Mouse (Mus musculus) urinary bladder, postnatal 10 days (tissue): ENCODE data around the gene Lum.

Experiments
- DNase-seq: peaks from one replicate; pipeline ENCODE4 v3.0.0; 2022; ENCODE audit warnings: low spot score

Gene Lum

DNA sequence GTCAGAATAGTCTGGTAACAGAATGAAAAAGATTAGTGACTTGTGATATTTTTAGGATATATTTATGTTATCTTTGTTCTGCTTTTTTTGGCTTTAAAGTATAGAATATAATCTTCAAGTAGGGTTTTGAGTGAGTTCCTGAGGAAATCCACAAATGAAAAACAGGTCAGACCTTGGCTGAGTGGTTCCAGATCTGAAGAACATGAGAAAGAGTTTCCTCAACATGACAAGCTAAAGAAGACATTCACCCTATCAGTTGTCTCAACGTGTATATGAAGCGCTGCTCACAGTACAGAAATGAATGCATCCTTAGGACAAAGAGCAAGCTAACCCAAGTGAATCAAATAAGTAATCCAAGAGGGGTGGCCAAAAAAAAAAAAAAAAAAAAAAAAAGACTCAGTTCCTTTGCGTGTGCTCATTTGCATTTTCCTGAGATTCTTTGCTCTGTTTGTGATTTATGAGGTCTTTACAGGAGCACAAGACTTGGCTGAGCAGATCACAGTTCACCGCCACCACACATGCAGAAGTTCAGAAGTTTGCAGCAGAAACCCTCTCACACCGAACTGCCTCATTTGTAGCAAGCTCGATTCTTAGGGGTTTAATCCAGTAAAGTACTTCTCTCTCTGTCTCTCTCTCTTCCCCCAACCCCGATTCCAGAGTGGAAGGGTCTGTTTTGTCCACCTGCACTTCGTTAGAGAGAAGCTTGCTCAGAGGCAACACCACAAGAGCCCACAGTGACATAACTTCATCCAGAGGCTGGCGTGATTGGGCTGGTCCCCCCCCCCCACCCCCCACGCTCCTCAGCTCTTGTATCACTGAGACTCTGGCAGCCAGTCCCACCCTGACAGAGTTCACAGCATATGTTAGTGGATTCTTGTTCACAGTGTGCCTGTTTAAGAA, at the start of gene Lum:
Gene Lum, plus strand, starts transcription at position 172 of the 900 bp plus-strand sequence.
- DNase-seq: no peak

- DNase-seq: no peak
These were observed 41.6 kb upstream of the Lum start for GRCm38 (mm10) chr10:97523366-97523765.

GRCm38 (mm10) chr10:97535697-97536096, 29.2 kb upstream of the Lum start:
- DNase-seq: no peak

DNA sequence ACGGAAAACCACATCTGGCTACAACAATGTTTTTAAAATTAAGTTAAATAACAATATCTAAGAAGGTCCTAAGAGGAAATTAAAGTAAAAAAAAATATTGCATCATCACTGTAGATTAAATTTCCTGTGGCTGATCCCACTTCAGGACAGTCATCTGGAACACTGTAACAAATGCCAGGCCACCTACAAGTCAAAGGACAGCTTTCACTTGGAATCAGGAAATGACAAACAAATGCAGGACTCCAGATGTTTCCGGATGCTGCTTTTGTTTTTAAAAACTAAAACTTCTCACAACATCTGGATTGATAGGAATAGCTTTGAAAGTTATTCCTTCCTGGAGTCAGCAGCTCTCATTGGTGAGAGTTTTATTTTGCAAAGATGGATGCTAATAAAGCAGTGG, 28.0 kb upstream of the Lum start:
- DNase-seq: no peak

GRCm38 (mm10) chr10:97538202-97538601, 26.7 kb upstream of the Lum start:
- DNase-seq: no peak

GRCm38 (mm10) chr10:97547740-97548139, 17.2 kb upstream of the Lum start:
- DNase-seq: no peak

GRCm38 (mm10) chr10:97567489-97568135, 2.7 kb downstream of the Lum start:
- no peak for DNase-seq

DNA sequence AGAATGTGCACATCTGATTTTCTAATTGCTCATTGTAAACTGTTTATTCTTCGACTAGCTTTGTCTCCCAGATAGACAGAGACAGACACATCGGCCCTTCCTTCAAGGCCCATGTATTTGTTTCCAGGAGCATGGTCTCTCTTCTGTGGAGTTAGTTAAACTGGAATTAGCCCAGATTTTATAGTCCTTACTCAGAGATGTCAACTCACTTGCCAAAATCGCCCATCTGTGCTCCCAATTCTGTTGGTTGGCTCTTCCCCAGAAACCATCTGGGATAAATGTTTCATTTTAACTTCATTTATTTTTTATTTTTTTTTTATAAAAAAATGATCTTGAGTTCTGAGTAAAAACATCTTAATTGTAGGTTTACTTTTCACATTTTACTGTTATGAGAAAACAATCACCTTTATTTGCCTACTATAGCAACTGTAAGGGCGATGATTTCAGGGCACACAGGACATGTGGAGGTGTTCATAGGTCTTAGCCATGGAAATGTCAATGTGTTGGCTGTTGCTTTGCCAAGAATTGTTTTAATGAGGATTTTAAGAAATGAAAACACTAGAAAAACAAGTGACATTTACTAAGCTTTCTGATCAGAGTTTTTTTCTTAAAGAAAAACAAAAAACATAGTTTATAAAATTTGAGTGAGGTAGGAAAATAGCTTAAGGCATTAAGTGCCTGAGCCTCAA, 17.8 kb downstream of the Lum start:
- DNase-seq: no peak

DNA sequence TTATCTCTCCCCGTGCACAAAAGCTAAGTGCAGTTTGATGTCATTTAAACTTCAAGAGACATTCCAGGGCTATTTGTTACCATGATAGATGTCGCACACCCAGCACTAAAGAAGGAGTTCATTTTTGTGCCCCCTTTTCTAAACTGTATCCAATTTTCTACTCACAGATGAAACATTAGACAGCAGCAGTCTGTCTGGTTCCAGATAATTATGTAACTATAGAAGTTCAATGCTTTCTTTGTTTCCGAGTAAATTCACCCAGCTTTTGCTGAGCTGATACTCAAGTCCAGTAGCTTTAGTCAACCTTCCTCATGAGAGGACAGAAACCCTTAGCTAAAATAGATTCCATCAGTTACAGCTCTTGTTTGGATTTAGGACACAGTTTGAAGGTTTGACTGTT, 19.2 kb downstream of the Lum start:
- no peak for DNase-seq

DNA sequence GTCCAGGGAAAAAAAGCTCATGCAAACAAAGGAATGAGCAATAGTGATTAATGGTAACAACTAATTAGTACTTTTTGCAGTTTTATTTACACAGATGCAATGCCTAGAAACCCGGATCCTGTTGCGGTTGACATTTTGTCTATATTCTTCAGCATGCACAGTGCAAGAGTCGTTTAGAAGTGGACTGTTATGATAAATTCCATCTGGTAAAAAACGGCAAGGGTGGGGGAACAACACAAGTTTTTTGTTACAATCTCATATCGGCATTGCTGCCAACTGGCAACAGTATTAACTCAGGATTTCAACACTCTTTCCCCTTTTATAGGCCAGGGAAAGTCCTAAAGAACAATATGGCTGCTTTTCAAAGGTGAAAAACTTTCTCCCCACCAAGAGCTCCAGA, 22.2 kb downstream of the Lum start:
- DNase-seq: no peak

- DNase-seq: no peak
These were observed 24.6 kb downstream of the Lum start for GRCm38 (mm10) chr10:97589574-97589973.

DNA sequence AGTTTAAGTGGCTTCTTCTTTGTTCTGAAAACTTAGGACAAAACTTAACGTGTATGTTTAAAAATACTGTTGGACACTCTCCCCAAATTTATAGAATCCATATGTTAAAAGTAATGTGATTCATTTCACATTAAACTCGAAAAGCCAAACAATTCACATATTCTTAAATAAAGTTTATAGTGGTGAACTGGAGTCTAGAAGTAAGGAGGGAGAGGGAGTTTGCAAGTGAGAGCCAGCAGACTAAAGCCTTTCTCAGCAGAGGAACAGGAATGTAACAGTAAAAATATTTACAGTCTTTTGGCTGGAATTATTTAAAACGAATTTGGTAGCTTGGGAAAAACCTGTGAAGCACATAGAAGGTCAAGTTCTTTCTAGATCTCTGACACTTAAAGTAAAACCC, 26.1 kb downstream of the Lum start:
- no peak for DNase-seq

DNA sequence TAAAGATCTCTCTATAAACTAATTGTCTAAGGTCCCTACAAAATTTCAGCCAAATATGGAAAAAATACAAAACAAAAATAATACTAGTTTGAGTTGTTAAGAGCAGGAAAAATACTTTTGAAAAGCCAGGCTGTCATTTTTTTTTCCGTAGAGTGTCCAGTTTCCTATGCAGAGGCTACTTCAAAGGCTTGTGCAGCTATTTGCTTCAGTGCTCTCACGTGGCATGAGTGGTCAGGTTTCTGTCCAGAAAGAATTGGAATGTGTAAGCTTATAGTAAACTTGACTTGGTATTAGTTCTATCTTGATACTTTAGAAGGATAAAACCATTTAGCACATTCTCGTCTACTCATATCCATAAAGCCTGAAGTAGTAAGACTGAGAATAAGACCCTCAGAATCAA, 26.8 kb downstream of the Lum start:
- no peak for DNase-seq

DNA sequence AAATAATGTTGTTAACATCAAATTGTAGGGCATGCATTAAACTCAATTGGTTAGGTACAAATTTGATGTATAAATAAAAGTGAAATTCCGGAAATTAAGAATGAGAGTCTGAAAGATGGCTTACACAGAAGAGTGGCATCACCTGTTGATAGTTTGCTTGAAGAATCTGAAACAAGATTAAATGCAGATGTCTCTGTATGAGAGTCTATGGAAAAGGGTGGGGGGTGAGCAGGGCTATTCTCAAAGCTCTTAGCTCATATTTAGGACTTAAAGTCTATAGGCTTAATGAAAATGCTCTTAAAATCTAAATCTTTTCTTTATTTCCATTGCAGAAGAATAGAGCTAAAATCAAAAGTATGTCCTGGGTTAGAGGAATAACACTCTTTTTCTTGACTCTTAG, 30.8 kb downstream of the Lum start:
- no peak for DNase-seq

- no peak for DNase-seq
These were observed 36.8 kb downstream of the Lum start for GRCm38 (mm10) chr10:97601744-97602143.

DNA sequence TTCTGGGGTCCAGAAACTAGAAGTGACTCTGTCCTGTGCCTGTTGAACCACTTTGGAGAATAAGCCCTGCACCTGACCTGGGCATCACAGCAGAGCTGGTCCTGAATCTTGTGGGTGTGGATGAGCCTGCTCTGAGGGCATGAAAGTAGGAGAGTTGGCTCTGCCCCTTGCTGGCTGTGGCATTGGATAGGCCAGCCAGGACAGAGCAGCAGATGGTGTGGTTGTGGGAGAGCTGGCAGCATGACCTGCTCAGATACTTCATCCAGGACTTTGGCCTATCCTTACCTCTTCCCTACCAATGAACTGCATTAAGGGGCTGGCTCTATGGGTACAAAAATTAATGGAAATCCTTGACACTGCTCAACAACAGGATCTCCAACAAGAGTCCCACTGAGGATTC, 38.3 kb downstream of the Lum start:
- no peak for DNase-seq

DNA sequence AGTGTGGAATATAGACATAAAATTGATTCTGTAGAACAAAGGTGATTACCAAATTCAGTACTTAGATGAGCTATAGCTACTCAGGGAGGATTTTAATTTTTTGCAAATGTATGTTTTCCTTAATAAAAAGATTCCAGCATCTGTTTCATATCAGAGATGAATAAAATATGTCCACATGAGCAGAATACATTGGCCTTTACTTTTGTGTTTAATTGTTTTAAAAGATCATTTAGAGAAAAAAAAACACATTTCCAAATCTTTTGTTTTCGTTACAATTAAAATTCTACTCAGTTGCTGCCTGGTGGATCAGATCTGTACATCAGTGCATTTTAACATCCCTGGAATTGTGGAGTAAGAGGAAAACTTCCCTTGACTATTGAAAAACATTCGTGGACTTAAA, 41.7 kb downstream of the Lum start, which contains the start of gene Kera:
Gene Kera, plus strand, starts transcription at position 301 of the 400 bp plus-strand sequence.
- no peak for DNase-seq
